In the genomic region with DNA sequence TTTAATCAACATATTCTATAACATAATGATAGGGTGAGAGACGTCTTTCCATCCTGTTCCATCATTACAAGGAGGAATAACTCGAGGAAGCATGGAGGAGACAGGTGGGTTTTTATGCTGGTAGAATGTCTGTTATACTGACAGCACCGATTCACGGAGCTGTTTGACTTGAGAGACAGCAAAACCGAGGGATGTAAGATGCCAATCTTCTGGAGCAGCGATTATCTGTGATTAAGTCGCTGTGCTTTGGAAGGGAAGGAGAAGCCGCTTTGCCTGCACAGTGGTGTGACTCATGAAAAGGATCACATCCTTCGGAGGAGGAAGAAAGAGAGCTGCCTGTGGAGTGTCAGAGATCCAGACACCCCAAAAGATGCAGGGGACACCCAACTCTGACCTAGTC, we compare ENCODE assay signal across 19 mouse cellular contexts.
DNase-seq lines count a peak whose midpoint lies in the region; ATAC-seq and TF ChIP-seq lines count a peak whose summit lies in the region.
"Had no signal": no experiment of that assay in that cellular context is flagged by ENCODE, and none has a peak within 500 bp of the region (broad histone marks: within the 10 kb centered on the region; RNA-seq: fewer than 3 reads in every experiment).

No protein-coding gene starts in this region.

- H3K27ac ChIP-seq in forebrain, embryonic 15.5 days (replicated peaks) = 0 out of 2 replicates have a peak overlapping the region, but pooled peaks have one; percentile 8
- no peak overlapping the region for H3K27ac ChIP-seq in forebrain, embryonic 13.5 days
- 0 out of 2 replicates have a peak overlapping the region, but pooled peaks have one; percentile 15 for H3K27ac ChIP-seq in forebrain, postnatal 0 days (ENCODE audit: low read depth, low read length)
- no peak overlapping the region for H3K27ac ChIP-seq in forebrain, embryonic 10.5 days
- H3K27ac ChIP-seq: embryonic facial prominence, embryonic 10.5 days; embryonic facial prominence, embryonic 12.5 days; gastrocnemius, adult 2 months had no signal

- H3K4me1 ChIP-seq in forebrain, embryonic 15.5 days = no peaks in the 10 kb centered on the region
- no peaks in the 10 kb centered on the region for H3K4me1 ChIP-seq in forebrain, embryonic 13.5 days
- H3K4me1 ChIP-seq in forebrain, postnatal 0 days (ENCODE audit: insufficient read depth) = no peaks in the 10 kb centered on the region
- H3K4me1 ChIP-seq in forebrain, embryonic 10.5 days = no peaks in the 10 kb centered on the region
- H3K4me1 ChIP-seq: embryonic facial prominence, embryonic 10.5 days; embryonic facial prominence, embryonic 12.5 days had no signal

- H3K9ac ChIP-seq in forebrain, embryonic 15.5 days (replicated peaks) = no peak overlapping the region
- H3K9ac ChIP-seq in forebrain, embryonic 13.5 days = no peak overlapping the region
- H3K9ac ChIP-seq in forebrain, postnatal 0 days = no peak overlapping the region
- H3K9ac ChIP-seq: embryonic facial prominence, embryonic 12.5 days had no signal

- 67% methylated on average over 9 of the region's 9 CpGs for WGBS in forebrain, embryonic 15.5 days
- WGBS in forebrain, embryonic 13.5 days = 77% methylated on average over 9 of the region's 9 CpGs
- WGBS in forebrain, postnatal 0 days = 69% methylated on average over 9 of the region's 9 CpGs
- WGBS in forebrain, embryonic 10.5 days = 88% methylated on average over 9 of the region's 9 CpGs

- no peak for ATAC-seq in forebrain, embryonic 15.5 days (replicated peaks)
- ATAC-seq in forebrain, embryonic 13.5 days = no peak; the same call in 1 of the 2 replicates
- ATAC-seq in forebrain, postnatal 0 days = peak; percentile 79; the same call in 1 of the 2 replicates
- no peak for ATAC-seq in megakaryocyte-erythroid progenitor cell, adult 5-6 weeks (replicated peaks; ENCODE audit: low FRiP score, low TSS enrichment, poor library complexity, severe bottlenecking)

- H3K4me2 ChIP-seq in forebrain, embryonic 15.5 days (replicated peaks) = no peak overlapping the region
- H3K4me2 ChIP-seq in forebrain, embryonic 13.5 days = no peak overlapping the region
- H3K4me2 ChIP-seq in forebrain, postnatal 0 days (ENCODE audit: low read depth) = no peak overlapping the region
- H3K4me2 ChIP-seq: embryonic facial prominence, embryonic 12.5 days had no signal

- H3K4me3 ChIP-seq in forebrain, embryonic 15.5 days = no peak overlapping the region
- H3K4me3 ChIP-seq in forebrain, embryonic 13.5 days = no peak overlapping the region
- H3K4me3 ChIP-seq in forebrain, postnatal 0 days (ENCODE audit: low read depth, low read length) = no peak overlapping the region
- no peak overlapping the region for H3K4me3 ChIP-seq in forebrain, embryonic 10.5 days
- H3K4me3 ChIP-seq: embryonic facial prominence, embryonic 10.5 days; embryonic facial prominence, embryonic 12.5 days; erythroblast, embryonic 14.5 days; gastrocnemius, adult 2 months had no signal

- no peaks in the 10 kb centered on the region for H3K36me3 ChIP-seq in forebrain, embryonic 15.5 days
- no peaks in the 10 kb centered on the region for H3K36me3 ChIP-seq in forebrain, embryonic 13.5 days (ENCODE audit: poor library complexity, severe bottlenecking)
- H3K36me3 ChIP-seq in forebrain, postnatal 0 days (ENCODE audit: insufficient read depth) = no peaks in the 10 kb centered on the region
- no peaks in the 10 kb centered on the region for H3K36me3 ChIP-seq in forebrain, embryonic 10.5 days (replicated peaks)
- H3K36me3 ChIP-seq: embryonic facial prominence, embryonic 10.5 days; embryonic facial prominence, embryonic 12.5 days had no signal

- no peak for TF ChIP-seq CTCF in forebrain, postnatal 0 days (IDR thresholded peaks at IDR 0.05; ENCODE audit: low read depth)
- TF ChIP-seq CTCF in brain, embryonic 14.5 days (IDR thresholded peaks at IDR 0.05; ENCODE audit: borderline replicate concordance, extremely low read depth, insufficient read depth, insufficient read length) = no peak

- no peak for TF ChIP-seq POLR2A in brain, embryonic 14.5 days (IDR thresholded peaks at IDR 0.05; ENCODE audit: borderline replicate concordance, extremely low read depth, insufficient read depth, insufficient read length, poor library complexity, severe bottlenecking)

- H3K27me3 ChIP-seq in forebrain, embryonic 15.5 days = no peaks in the 10 kb centered on the region
- no peaks in the 10 kb centered on the region for H3K27me3 ChIP-seq in forebrain, embryonic 13.5 days
- H3K27me3 ChIP-seq in forebrain, postnatal 0 days (ENCODE audit: insufficient read depth, low read length) = no peaks in the 10 kb centered on the region
- H3K27me3 ChIP-seq in forebrain, embryonic 10.5 days (ENCODE audit: poor library complexity, severe bottlenecking) = no peaks in the 10 kb centered on the region
- H3K27me3 ChIP-seq: embryonic facial prominence, embryonic 12.5 days had no signal

- DNase-seq in forebrain, postnatal 0 days = peak; percentile 41
- no peak for DNase-seq in forebrain, embryonic 10.5 days (ENCODE audit: extremely low spot score, low spot score)
- peak; percentile 59 for DNase-seq in brain, embryonic 14.5 days (ENCODE audit: low read depth)
- DNase-seq in left cerebral cortex, adult 11 months (ENCODE audit: low spot score) = no peak
- DNase-seq: adrenal gland, adult 2 months; adrenal gland, postnatal 10 days; adrenal gland, postnatal 25 days; cerebellum, adult 11-12 months; cerebellum, adult 2 months; cerebellum, adult 9-10 months; cerebellum, postnatal 10 days; cerebellum, postnatal 25 days; gastrocnemius, adult 2 months had no signal

- no peaks in the 10 kb centered on the region for H3K9me3 ChIP-seq in forebrain, embryonic 15.5 days
- H3K9me3 ChIP-seq in forebrain, embryonic 13.5 days (replicated peaks) = no peaks in the 10 kb centered on the region
- H3K9me3 ChIP-seq in forebrain, postnatal 0 days (ENCODE audit: low read length) = no peaks in the 10 kb centered on the region
- H3K9me3 ChIP-seq in forebrain, embryonic 10.5 days = no peaks in the 10 kb centered on the region
- H3K9me3 ChIP-seq: embryonic facial prominence, embryonic 10.5 days; embryonic facial prominence, embryonic 12.5 days had no signal

Comparison
In these comparisons a context has a peak if more than half of its experiments do, and no peak if none do; other contexts are left out.
1. H3K27ac ChIP-seq: peak in forebrain, embryonic 15.5 days (single experiment) and forebrain, postnatal 0 days (single experiment); none in forebrain, embryonic 13.5 days (single experiment) and forebrain, embryonic 10.5 days (single experiment).
2. DNase-seq: peak in forebrain, postnatal 0 days (single experiment) and brain, embryonic 14.5 days (single experiment); none in forebrain, embryonic 10.5 days (single experiment) and left cerebral cortex, adult 11 months (single experiment).